ENCODE assay signal across 8 mouse cellular contexts in genomic region chr9:57522114-57522860, GRCm38 (mm10). TPM values are rescaled to one million over a fixed set of nuclear protein-coding genes. Genes with fewer than 3 reads are reported as not detected.
DNase-seq lines count a peak whose midpoint lies in the region; TF ChIP-seq lines count a peak whose summit lies in the region.

No protein-coding gene starts in this region.

- 22% methylated on average over 7 of the region's 7 CpGs for WGBS in lung, adult 2 months

- intact Hi-C loops in left cerebral cortex, postnatal 10 days (cut with DNase I): loop anchor here (5.0 kb wide), 2 partner anchors 35 to 135 kb away; no protein-coding TSS in a partner anchor

- no peaks in the 10 kb centered on the region for H3K27me3 ChIP-seq in myocyte (ENCODE audit: control insufficient read depth, insufficient read depth, insufficient read length)

- H3K4me2 ChIP-seq in myocyte (ENCODE audit: low read depth): peak overlapping the region; percentile 87

- no peaks in the 10 kb centered on the region for H3K36me3 ChIP-seq in myocyte (ENCODE audit: control insufficient read depth, insufficient read depth)

- H3K4me3 ChIP-seq in layer of hippocampus, adult 2 months: peak overlapping the region; percentile 99
- H3K4me3 ChIP-seq in brown adipose tissue, adult 24 weeks (ENCODE audit: insufficient read depth, low read depth, low read length): peak overlapping the region; percentile 98
- peak overlapping the region; percentile 79 for H3K4me3 ChIP-seq in myocyte
- no peak overlapping the region for H3K4me3 ChIP-seq in lung, adult 2 months (replicated peaks; ENCODE audit: extremely low read depth, low read depth, low read length)

- no peak for TF ChIP-seq POLR2A in myocyte (IDR thresholded peaks at IDR 0.05; ENCODE audit: insufficient read length, low read depth)
- no peak for TF ChIP-seq POLR2A in lung, adult 2 months (IDR thresholded peaks at IDR 0.05; ENCODE audit: borderline replicate concordance, extremely low read depth, low read depth, low read length)

- no peak for DNase-seq in layer of hippocampus, adult 2 months (ENCODE audit: low spot score in 2 of 2)
- DNase-seq in layer of hippocampus, adult 9-11 months: no peak
- peak; percentile 51 for DNase-seq in induced T-regulatory cell, adult 2 months (ENCODE audit: low read depth)
- no peak for DNase-seq in left cerebral cortex, postnatal 10 days (ENCODE audit: extremely low spot score in 1 of 2, low spot score in 2 of 2)
- DNase-seq in embryo, embryonic 11 days: no peak
- DNase-seq in lung, adult 2 months: no peak

- no peak for TF ChIP-seq CTCF in layer of hippocampus, adult 2 months (conservative IDR thresholded peaks at IDR 0.05)
- no peak for TF ChIP-seq CTCF in lung, adult 2 months (IDR thresholded peaks at IDR 0.05; ENCODE audit: insufficient read depth, low read length)

- peak overlapping the region; percentile 98 for H3ac ChIP-seq in myocyte (ENCODE audit: control insufficient read depth, insufficient read length)

- H3K79me2 ChIP-seq in myocyte (ENCODE audit: control insufficient read depth, insufficient read depth): peaks cover 57% of the 10 kb centered on the region

- H3K4me1 ChIP-seq in brown adipose tissue, adult 24 weeks (ENCODE audit: control insufficient read depth, insufficient read depth, insufficient read length, low read length): peaks cover 7% of the 10 kb centered on the region
- H3K4me1 ChIP-seq in lung, adult 2 months (ENCODE audit: control insufficient read depth, insufficient read depth, low read length): peaks cover 13% of the 10 kb centered on the region

- H3K27ac ChIP-seq in layer of hippocampus, adult 2 months: peak overlapping the region; percentile 98
- H3K27ac ChIP-seq in brown adipose tissue, adult 24 weeks (replicated peaks; ENCODE audit: low read depth, low read length): peak overlapping the region; percentile 99

TF ChIP-seq in myocyte, 11 proteins besides CTCF, POLR2A, EP300 and RAD21:
- TF ChIP-seq TCF3 (IDR thresholded peaks at IDR 0.05; ENCODE audit: insufficient read length, low read depth): no peak
- TF ChIP-seq MYOG (IDR thresholded peaks at IDR 0.05; ENCODE audit: control insufficient read depth in 1 of 3, insufficient read depth in 1 of 3, insufficient read length in 2 of 3, low read depth in 2 of 3): no peak

RNA-seq across cellular contexts. Expression of gene Cox5a, which starts 1.2 kb away (rescaled TPM):
- 100 to 1,000 TPM; 372 to 376 TPM for total RNA-seq in layer of hippocampus, adult 2 months (2021)
- polyA plus RNA-seq in brown adipose tissue, adult 24 weeks (2012; ENCODE audit: insufficient read depth, insufficient read length, missing spikeins): 2,595 and 2,603 TPM in 2 replicates
- 780 TPM for polyA plus RNA-seq in myocyte (2012; fragmentation: generic; extraction: Trizol)
- 100 to 1,000 TPM; 501 to 523 TPM for total RNA-seq in left cerebral cortex, postnatal 10 days (2021)
- 166 and 181 TPM in 2 replicates for polyA plus RNA-seq in lung, adult 2 months (2012; rRNA removed)

RNA-seq across cellular contexts. Expression of gene Fam219b, which starts 15.0 kb away (rescaled TPM):
- total RNA-seq in layer of hippocampus, adult 2 months (2021): 10 to 100 TPM; 19.9 to 25.7 TPM
- polyA plus RNA-seq in brown adipose tissue, adult 24 weeks (2012; ENCODE audit: insufficient read depth, insufficient read length, missing spikeins): 6.2 and 7.2 TPM in 2 replicates
- 14.4 TPM for polyA plus RNA-seq in myocyte (2012; fragmentation: generic; extraction: Trizol)
- total RNA-seq in left cerebral cortex, postnatal 10 days (2021): 10 to 100 TPM; 21.5 to 24.7 TPM
- 9.5 and 16.9 TPM in 2 replicates for polyA plus RNA-seq in lung, adult 2 months (2012; rRNA removed)

RNA-seq across cellular contexts. Expression of gene Rpp25, which starts 18.5 kb away (rescaled TPM):
- total RNA-seq in layer of hippocampus, adult 2 months (2021): 10 to 100 TPM in 1 of 2 experiments, 1 to 10 TPM in 1; 9.5 to 10.2 TPM
- not detected in 2 replicates for polyA plus RNA-seq in brown adipose tissue, adult 24 weeks (2012; ENCODE audit: insufficient read depth, insufficient read length, missing spikeins)
- polyA plus RNA-seq in myocyte (2012; fragmentation: generic; extraction: Trizol): 0.11 TPM
- 10 to 100 TPM; 14.1 to 14.8 TPM for total RNA-seq in left cerebral cortex, postnatal 10 days (2021)
- 1.6 and 2.0 TPM in 2 replicates for polyA plus RNA-seq in lung, adult 2 months (2012; rRNA removed)

RNA-seq across cellular contexts. Expression of gene Mpi, which starts 30.3 kb away (rescaled TPM):
- 10 to 100 TPM; 72.5 to 77.6 TPM for total RNA-seq in layer of hippocampus, adult 2 months (2021)
- 15.3 and 17.6 TPM in 2 replicates for polyA plus RNA-seq in brown adipose tissue, adult 24 weeks (2012; ENCODE audit: insufficient read depth, insufficient read length, missing spikeins)
- polyA plus RNA-seq in myocyte (2012; fragmentation: generic; extraction: Trizol): 89.6 TPM
- 10 to 100 TPM; 79.5 to 81.1 TPM for total RNA-seq in left cerebral cortex, postnatal 10 days (2021)
- polyA plus RNA-seq in lung, adult 2 months (2012; rRNA removed): 18.1 and 28.4 TPM in 2 replicates

RNA-seq across cellular contexts. Expression of gene Scamp2, which starts 38.5 kb away (rescaled TPM):
- 10 to 100 TPM; 22.5 to 26.3 TPM for total RNA-seq in layer of hippocampus, adult 2 months (2021)
- polyA plus RNA-seq in brown adipose tissue, adult 24 weeks (2012; ENCODE audit: insufficient read depth, insufficient read length, missing spikeins): 17.1 and 17.8 TPM in 2 replicates
- polyA plus RNA-seq in myocyte (2012; fragmentation: generic; extraction: Trizol): 38.3 TPM
- 10 to 100 TPM; 25.7 to 29.9 TPM for total RNA-seq in left cerebral cortex, postnatal 10 days (2021)
- polyA plus RNA-seq in lung, adult 2 months (2012; rRNA removed): 83.0 and 103 TPM in 2 replicates
